Mouse (Mus musculus) 3134 (cell line): Measurements from ENCODE around the gene Gmcl1.
A peak's percentile ranks its signal among the peaks of the same experiment; 100 is the strongest.

Experiments
- DNase-seq: peaks from one replicate; pipeline ENCODE4 v3.0.0-alpha.2; 2011; ENCODE audit warnings: low spot score; ENCODE audit not compliant: insufficient read length; ENCODE audit errors: extremely low read depth

Gmcl1 gene

DNA sequence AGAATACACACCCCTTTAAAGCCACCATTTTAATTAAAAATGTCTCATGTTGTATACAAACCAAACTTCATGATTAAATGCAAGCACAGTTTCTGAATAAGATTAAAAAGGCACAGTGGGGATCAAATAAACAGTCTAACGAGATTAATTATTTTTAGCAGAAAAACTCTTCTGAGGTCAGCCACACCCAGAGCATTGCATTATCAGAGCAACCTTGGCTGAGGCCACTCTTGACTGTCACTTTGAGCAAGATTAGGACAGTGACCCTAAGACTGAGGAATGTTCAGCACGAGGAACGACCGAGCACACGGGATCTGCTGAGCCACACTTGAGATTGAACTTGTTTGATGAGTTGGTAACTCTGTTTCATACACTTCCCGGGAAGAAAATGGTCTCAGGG, 3.6 kb upstream of the Gmcl1 start:
- no peak for DNase-seq

DNA sequence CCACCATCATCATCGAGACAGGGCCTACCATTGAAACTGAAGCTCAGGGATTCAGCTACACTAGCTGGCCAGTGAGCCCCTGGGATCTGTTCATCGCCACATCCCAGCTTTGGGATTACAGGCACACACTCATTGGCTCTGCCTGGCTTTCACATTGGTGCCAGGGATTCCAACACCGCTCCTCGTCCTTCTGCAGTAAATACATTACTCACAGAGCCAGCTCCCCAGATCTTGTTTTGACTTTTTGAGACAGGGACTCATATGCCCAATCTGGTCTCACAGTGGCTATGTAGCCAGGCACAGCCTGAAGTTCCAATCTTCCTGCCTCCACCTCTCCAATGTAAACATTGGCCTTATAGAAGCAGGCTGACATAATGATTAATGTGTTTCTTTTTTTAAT, 3.1 kb upstream of the Gmcl1 start:
- DNase-seq: no peak

DNA sequence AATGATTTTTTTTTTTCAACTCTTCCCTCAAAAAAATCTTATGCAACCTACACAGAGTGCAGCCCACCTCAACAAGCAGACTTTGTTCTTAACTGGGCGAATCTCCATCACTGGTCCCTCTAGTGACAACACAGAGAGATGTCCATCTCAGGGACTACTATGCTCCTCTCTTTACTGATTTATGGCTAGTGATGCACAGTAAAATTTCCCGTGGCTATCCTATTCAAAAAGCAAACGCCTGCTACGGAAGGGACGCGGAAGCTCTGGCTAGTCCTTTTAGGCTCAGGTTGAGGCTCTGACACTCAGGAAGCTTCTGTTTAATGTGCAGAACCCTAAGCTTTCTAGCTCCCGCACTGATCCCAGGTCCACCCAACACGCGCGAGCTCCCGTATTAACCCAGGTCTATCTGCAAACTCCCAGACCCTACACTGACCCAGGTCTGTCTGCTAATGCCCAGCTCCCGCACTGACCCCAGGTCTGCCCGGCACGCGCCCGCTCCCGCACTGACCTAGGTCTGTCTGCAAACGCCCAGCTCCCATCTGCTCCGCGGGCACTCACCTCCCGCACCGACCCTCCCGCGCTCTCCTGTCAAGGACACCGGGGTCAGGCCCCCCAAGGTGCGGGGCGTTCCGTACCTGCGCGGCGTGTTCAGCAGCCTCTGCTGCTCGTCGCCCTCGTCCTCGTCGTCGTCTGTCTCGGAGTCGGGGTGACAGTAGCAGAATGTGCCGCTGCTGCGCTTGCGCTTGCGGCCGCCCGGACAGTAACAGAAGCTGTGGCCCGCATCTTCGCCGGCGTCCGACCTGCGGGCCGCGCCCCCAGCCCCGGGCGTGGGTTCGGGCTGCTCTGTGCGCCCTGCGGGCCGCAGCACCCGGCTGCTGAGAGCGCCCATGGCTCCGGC, 658 bp downstream of the Gmcl1 start:
- DNase-seq: no peak

DNA sequence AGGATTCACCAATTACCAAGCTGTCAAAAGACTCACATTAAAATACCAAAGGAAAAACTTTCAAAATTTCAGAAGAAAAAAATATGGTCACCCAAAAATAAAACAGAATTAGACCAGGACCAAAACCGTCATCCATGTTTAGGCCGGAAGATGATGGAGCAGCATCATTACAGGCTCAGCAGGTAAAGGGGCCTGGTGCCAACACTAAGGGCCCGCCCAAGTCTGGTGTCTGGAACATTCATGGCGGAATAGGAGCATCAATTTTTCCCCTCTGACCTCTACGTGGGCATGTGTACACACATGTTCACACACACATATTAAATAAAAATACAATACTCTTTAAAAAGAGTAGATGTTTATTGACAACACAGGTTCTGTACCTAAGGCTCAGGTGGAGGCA, 4.5 kb downstream of the Gmcl1 start:
- no peak for DNase-seq

DNA sequence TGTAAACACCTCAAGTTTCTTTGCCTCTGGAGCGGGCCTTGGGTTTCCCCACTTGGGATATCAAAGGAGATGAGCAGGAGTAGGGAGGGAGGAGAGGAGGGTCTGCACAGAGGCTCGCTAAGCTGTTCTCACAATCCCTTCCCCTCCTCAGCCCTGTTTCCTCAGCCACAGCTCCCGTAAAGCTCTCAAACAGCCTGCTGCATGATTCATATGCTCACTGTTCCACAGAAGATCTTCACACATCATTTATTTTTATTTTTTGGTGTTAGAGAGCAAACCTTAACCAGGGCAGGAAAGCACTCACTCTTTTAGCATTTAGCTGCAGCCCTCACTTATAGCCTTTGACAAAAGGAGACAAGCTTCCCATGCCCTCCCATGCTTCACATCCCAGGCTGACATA, 11.2 kb downstream of the Gmcl1 start:
- DNase-seq: no peak

DNA sequence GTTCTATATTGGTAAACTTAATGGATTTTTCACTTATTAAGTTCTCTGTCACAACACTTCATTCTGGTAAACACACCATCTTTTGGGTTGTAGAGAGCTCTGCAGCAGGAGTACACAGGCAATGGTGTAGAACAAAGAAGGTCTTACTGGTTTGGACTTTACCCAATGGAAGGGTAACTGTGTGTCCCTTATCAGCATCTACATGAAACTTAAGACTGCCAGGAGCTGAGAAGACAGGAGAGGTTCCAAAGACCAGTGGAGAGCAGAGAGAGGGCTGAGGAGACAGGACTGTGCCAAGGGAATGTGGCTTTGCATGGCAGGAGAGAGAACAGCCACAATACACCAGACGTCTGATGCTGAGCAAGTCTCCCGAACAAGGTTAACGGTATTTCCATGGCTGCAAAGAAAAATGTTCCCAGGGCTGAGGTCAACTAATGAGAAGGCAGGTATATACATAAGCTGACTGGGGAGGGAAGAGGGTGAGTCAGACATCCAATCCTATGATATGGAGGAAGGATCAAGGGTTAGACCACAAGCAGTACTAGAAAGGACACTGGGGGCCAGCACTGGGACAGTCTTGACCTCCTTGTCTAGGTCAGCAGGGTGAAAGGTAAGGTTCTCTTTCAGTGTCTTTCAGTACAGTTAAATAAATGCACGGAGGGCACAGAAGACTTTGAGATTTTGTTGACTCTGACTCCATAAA, 25.0 kb downstream of the Gmcl1 start:
- no peak for DNase-seq

DNA sequence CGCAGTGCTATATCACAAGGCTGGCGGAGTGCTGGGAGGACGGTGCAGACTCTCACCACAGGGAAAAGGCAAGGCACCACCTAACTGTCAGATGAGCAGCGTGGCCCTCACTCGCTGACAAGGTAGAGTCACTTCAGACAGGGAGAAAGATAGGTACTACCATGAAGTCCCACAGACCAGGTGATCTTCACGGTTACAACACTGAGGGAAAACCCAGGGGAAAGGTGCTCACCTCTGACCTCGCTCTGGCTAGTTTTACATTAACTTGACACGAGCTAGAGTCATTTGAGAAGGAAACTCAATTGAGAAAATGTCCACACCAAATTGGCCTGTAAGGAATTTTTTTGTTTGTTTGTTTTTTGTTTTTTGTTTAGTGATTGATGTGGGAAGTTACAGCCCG, 30.6 kb downstream of the Gmcl1 start:
- DNase-seq: no peak

DNA sequence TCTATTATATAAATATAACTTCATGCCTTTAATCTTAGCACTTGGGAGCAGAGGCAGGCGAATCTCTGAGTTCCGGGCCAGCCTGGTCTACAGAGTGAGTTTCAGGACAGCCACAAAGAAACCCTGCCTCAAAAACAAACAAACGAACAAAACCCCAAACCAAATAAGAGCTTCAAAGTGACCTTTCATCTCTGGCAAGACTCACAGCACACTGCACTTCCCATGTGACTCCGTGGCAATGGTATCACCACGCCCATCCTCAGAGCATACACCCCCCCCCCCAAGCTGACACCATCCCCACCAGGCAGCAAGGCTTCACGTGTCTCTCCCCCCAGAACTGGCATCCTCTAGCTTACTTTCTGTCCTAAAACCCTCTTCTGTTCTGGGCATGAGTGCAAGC, 35.3 kb downstream of the Gmcl1 start:
- no peak for DNase-seq

DNA sequence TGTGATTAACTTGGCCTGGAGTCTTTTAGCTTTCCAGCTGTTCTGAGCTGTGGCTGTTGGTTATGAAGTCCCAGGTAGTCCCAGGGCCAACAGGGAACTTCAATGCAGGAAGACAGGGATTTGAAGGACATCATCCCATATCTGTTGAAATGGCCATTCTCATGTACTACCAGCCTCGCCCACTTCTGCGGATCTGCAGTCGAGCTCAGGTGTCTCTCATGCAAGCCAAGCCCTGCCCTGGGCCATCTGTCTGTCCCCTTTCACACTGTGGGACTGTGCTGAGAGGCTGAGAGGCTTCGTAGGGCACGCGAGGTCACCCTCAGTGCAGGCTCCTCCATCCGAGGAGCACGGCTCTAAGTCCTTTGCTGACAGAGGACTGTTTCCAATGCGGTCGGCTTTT, 37.0 kb downstream of the Gmcl1 start:
- no peak for DNase-seq

DNA sequence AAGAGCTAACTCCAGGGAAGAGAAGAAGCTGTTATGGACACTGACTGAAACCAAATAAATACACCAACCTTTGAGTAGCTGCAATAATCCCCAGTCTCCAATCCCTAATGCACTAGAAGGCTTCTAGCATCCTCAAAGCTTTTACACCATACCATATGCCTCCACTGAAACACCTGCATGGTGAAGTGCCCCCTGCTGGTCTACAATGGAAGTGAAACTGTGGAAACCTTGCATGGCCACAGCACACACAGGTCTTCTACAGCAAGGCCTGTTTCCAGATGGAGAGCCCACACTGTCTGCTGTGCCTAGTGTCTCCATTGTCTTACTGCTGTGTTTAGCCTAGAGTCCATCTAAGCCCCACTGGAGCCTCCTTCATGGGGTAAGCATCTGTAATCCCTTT, 38.7 kb downstream of the Gmcl1 start:
- DNase-seq: no peak

DNA sequence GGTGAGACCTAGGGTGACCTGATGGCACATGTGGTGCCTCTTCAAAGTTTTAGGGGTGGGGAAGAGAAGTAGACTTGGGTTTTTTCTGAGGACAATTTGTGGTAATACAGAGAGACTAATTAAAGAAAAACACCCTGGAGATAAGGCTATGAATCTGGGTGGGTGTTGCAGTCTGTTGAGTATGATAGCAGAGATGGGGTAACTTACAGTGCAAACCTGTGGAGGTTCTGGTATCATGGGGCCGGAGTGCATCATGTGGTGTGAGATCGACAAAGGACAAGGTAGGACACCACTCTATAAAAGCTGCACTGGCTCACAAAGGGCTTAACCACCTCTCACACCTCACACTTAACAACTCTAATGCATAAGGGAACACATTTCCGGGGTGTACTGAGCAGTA, 43.5 kb downstream of the Gmcl1 start:
- DNase-seq: no peak

DNA sequence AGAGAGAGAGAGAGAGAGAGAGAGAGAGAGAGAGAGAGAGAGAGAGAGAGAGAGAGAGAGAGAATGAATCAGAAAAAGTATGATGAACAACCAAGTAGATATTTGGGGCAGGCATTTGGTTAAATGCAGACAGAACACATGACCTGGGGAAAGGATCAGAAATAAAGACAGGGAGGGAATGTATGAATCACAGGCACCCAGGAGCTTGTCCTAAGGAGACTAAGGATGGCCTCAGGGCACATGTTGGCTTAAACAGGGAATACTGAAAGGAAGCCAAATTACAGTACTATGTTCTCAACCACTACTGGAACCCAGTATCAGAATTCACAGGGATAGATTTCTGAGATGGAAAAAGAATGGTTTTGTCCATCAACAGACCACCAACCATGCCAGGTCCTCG, 46.2 kb downstream of the Gmcl1 start:
- DNase-seq: no peak

DNA sequence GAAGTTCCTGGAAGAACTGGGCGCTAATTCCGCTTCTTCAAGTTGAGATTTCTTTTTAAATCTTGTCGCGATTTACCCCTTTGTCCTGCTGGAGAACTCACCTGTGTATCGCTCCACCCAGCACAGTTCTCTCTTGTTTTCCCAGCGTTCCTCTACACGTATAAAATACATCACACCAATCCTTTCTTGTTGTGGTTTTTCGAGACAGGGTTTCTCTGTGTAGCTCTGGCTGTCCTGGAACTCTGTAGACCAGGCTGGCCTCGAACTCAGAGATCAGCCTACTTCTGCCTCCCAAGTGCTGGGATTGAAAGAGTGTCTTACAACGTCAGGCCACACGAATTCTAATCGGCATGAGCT, 48.5 kb downstream of the Gmcl1 start:
- no peak for DNase-seq

DNA sequence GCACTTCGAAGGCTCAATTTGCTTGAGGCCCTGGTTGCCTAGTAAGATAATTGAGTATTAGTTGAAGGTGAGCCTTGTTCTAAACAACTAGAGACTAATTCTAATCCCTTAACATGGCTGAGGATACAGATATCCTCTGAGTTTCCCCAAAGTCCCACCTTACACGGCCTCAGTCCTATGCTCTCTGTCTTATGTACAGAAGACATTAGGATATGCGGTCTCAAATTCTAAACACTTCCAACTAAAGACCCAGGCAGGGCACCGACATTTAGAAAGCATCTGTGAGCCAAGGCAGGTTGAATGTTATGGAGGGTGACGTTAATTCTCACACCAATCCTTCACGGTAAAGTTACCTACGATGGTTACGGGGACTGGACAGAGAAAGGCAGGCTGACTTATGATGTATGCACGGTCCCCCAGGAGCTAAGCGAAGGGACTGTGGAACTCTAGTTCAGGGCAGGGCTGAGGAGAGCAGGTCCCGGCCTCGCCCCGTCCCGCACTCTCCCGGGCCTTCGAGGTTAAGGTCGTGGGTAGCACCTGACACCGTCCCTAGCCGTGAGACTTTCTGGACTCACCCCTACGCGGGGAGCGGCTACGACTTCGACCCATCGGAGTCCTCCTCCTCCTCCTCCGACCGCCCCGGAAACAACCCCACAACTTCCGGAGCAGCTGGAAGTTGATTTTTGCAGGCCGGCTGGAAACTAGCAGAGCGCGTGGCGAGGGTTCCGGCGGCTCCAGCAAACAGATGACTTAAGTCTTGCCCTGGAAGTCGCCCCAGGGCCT, 49.1 kb downstream of the Gmcl1 start, which contains the start of gene Snrnp27:
Snrnp27 (minus strand) TSS at position 651 of the 783 bp plus-strand sequence.
- peak; percentile 91 for DNase-seq

DNA sequence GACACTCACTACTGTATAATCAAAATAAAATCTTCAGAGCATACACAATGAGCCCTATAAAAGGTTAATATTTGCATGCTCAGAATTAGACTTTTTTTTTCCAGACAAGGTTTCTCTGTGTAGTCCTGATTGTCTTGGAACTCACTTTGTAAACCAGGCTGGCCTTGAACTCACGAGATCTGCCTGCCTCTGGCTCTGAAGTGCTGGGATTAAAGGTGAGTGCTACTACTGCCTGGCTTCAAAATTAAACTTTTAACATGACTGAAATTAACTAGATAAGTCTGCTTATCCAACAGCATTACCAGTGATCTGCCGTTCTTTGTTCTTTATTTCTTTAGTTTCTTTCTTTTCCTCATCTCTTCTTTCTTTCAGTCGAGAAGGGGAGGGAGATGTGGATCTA, 51.9 kb downstream of the Gmcl1 start:
- no peak for DNase-seq

DNA sequence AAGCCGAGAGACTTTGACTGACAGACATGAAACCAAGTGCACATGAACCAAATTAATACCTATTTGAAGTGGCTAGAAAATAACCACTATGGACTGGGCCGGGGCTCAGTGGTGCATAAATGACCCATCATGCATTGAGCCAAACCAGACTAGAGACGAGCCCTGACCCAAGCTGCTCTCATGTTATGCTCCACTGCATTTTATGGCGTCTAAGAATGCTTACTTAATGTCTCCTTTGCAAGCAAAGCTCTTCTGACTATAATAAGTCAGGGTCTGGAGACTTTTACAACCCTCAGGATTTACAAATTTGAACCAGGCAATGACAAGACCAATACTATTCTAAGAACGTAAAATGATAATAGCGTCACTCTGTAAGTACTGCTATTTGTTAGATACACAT, 54.8 kb downstream of the Gmcl1 start:
- no peak for DNase-seq

DNA sequence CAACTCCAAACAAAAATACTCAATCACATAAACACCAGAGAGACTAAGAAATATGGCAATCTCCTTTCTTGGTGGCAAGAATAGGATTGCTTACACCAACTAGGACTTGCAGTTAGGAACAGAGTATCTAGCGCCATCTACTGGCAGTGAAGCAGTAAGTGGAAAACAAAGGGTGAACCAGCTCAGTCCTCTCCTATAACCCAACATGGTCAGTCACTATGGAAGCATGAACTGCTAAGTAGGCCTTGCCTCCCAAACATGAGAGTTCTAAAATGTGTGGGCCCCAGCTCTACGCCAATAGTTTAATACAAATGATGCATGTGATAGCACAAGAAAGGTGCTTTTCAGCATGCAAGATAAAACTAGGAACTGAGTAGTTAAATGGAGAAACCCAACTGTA, 62.3 kb downstream of the Gmcl1 start:
- DNase-seq: peak; percentile 27

DNA sequence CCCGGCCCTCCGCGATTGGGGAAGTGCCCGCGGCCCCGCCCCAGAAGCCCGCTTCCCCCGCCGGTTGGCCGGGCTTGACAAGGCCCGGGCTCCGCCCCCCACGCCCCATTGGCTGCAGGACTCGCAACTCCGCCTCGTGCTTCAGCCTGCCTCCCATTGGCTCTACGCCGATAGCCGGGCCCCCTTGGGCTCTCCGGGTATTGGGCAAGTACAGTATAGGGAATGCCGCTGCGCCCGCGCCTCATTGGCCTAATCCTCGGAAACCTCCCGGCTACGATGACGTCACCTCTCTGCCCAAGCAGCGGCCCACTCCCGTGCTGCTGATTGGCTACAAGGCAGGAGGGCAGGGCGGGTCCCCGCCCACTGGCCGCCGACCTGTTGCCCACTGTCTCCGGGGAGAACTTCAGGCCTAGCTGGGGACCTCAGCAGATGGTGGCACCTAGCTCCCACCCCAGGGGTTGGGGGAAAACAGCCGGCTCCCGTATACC, 63.9 kb downstream of the Gmcl1 start:
- peak; percentile 99 for DNase-seq

DNA sequence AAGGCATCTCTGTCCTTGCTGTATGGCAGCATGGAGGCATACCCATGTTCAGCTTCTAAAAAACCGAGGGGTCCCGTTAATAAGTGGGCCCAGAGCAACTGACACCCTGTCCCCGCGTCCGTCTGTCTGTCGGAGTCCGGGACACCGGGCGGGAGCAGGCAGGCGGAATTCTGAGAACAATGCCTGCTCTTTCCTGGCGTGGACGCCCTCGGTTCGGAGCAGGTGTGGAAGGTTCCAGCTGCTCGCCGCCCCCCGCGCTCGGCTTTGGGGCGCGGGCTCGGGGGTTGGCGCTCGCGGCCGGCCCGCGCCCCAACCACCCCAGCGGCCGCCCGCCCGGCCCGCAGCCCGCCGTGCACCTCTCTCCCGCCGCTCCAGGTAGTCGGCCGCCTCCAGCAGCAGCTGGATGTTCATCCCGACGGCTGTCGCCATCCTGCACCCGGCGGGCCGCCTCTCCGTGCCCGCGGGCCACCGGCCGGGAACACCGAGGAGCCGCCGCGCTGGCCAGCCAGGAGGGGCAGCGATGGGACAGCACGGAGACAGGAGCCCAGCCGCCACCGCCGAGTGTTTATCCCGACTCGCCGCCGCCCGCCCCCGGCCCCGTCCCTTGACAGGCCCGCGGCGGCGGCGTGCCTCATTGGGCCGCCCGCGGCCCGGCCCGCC, 64.5 kb downstream of the Gmcl1 start, which contains the start of gene Mxd1:
Mxd1 (minus strand) TSS at position 582 of the 660 bp plus-strand sequence.
- DNase-seq: no peak

DNA sequence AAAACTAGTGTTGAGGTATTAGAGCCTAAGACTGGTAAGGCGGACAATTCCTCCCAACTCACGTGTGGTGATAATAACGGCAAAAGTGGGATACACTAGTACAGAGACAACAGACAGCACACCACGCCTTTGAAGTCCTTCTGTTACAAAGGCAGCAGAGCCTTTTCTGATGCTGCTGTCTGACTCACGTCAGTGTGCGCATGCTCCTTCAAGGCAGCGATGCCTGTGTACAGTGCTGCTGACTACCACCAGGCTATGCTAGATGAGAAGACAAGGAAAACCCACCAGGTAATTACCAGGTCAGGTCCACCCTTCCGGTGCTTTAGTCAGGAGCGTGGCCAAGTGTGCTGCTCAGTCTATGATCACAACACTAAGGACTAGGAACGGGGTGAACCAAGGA, 66.1 kb downstream of the Gmcl1 start:
- no peak for DNase-seq
